In the genomic region with DNA sequence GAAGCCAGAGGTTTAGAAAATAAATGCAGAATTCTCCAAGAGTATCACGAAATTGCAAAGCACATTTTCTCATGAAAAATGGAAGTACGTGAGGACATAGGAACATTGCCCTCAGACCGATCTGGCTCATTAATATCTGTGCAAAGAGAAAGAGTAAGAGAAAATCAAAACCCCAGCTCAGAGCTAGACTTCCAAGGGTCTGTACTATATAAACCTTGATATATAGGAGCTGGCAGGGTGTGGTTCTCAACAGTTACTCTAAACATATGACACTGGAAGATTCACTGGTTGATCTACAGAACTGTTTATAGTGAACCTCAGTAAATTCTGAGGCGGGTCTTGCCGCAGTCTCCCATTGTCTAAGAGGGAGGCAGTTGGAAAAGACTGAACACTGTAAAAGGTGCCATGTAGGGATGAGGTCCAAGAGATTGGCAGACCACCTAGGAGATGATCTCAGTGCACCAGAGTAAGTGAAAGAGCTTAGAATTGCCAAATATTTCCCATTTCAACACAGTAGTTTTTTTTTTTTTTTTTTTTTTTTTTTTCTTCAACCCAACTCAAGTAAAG, we compare ENCODE assay signal across 24 mouse cellular contexts.
A peak's percentile ranks its signal among the peaks of the same experiment; 100 is the strongest.
DNase-seq lines count a peak whose midpoint lies in the region; ATAC-seq and TF ChIP-seq lines count a peak whose summit lies in the region.
"Had no signal": no experiment of that assay in that cellular context is flagged by ENCODE, and none has a peak within 500 bp of the region (broad histone marks: within the 10 kb centered on the region; RNA-seq: fewer than 3 reads in every experiment).

No protein-coding gene starts in this region.

- TF ChIP-seq CTCF in intestine, postnatal 0 days (IDR thresholded peaks at IDR 0.05; ENCODE audit: low read depth): no peak

- no peaks in the 10 kb centered on the region for H3K36me3 ChIP-seq in intestine, embryonic 14.5 days (ENCODE audit: control insufficient read depth, insufficient read depth, low read length)
- no peaks in the 10 kb centered on the region for H3K36me3 ChIP-seq in intestine, postnatal 0 days (ENCODE audit: control insufficient read depth, insufficient read depth)
- no peaks in the 10 kb centered on the region for H3K36me3 ChIP-seq in midbrain, embryonic 11.5 days (ENCODE audit: control insufficient read depth, insufficient read depth, low read length)
- H3K36me3 ChIP-seq in midbrain, embryonic 14.5 days (ENCODE audit: control insufficient read depth, insufficient read depth, low read length): no peaks in the 10 kb centered on the region
- no peaks in the 10 kb centered on the region for H3K36me3 ChIP-seq in intestine, embryonic 15.5 days
- no peaks in the 10 kb centered on the region for H3K36me3 ChIP-seq in stomach, embryonic 16.5 days (ENCODE audit: control insufficient read depth, insufficient read depth, low read length)
- H3K36me3 ChIP-seq: embryonic facial prominence, embryonic 10.5 days; embryonic facial prominence, embryonic 12.5 days; G1E had no signal

- 0 out of 2 replicates have a peak overlapping the region, but pooled peaks have one; percentile 43 for H3K27ac ChIP-seq in intestine, embryonic 14.5 days (ENCODE audit: low read depth)
- no peak overlapping the region for H3K27ac ChIP-seq in intestine, postnatal 0 days (ENCODE audit: low read depth, low read length)
- no peak overlapping the region for H3K27ac ChIP-seq in midbrain, embryonic 11.5 days (ENCODE audit: low read depth, low read length)
- no peak overlapping the region for H3K27ac ChIP-seq in midbrain, embryonic 14.5 days (replicated peaks; ENCODE audit: low read depth, low read length)
- H3K27ac ChIP-seq in intestine, embryonic 15.5 days: no peak overlapping the region
- no peak overlapping the region for H3K27ac ChIP-seq in stomach, embryonic 16.5 days (ENCODE audit: low read length)
- H3K27ac ChIP-seq: embryonic facial prominence, embryonic 10.5 days; embryonic facial prominence, embryonic 12.5 days; forebrain, embryonic 13.5 days had no signal

- no peaks in the 10 kb centered on the region for H3K4me1 ChIP-seq in intestine, embryonic 14.5 days (replicated peaks; ENCODE audit: control insufficient read depth, insufficient read depth, low read length)
- H3K4me1 ChIP-seq in intestine, postnatal 0 days (replicated peaks; ENCODE audit: control insufficient read depth, insufficient read depth, low read length): no peaks in the 10 kb centered on the region
- no peaks in the 10 kb centered on the region for H3K4me1 ChIP-seq in midbrain, embryonic 11.5 days (ENCODE audit: control insufficient read depth, insufficient read depth, low read length)
- H3K4me1 ChIP-seq in midbrain, embryonic 14.5 days (ENCODE audit: control insufficient read depth, insufficient read depth, low read length): no peaks in the 10 kb centered on the region
- H3K4me1 ChIP-seq in intestine, embryonic 15.5 days (replicated peaks): no peaks in the 10 kb centered on the region
- no peaks in the 10 kb centered on the region for H3K4me1 ChIP-seq in stomach, embryonic 16.5 days (ENCODE audit: control insufficient read depth, insufficient read depth, low read length)
- H3K4me1 ChIP-seq: embryonic facial prominence, embryonic 10.5 days; embryonic facial prominence, embryonic 12.5 days; forebrain, embryonic 13.5 days had no signal

- H3K4me3 ChIP-seq in intestine, embryonic 14.5 days (ENCODE audit: low read depth, low read length): no peak overlapping the region
- H3K4me3 ChIP-seq in intestine, postnatal 0 days (ENCODE audit: low read depth, low read length): no peak overlapping the region
- H3K4me3 ChIP-seq in midbrain, embryonic 11.5 days (ENCODE audit: low read depth, low read length): no peak overlapping the region
- no peak overlapping the region for H3K4me3 ChIP-seq in midbrain, embryonic 14.5 days (replicated peaks; ENCODE audit: low read depth, low read length)
- H3K4me3 ChIP-seq in intestine, embryonic 15.5 days (replicated peaks): no peak overlapping the region
- no peak overlapping the region for H3K4me3 ChIP-seq in stomach, embryonic 16.5 days (replicated peaks; ENCODE audit: low read length)
- H3K4me3 ChIP-seq: embryonic facial prominence, embryonic 10.5 days; embryonic facial prominence, embryonic 12.5 days; forebrain, embryonic 13.5 days had no signal

- no peak overlapping the region for H3K9ac ChIP-seq in intestine, embryonic 14.5 days (ENCODE audit: low read length)
- no peak overlapping the region for H3K9ac ChIP-seq in intestine, postnatal 0 days (ENCODE audit: low read depth, low read length)
- no peak overlapping the region for H3K9ac ChIP-seq in midbrain, embryonic 11.5 days (ENCODE audit: low read length)
- no peak overlapping the region for H3K9ac ChIP-seq in midbrain, embryonic 14.5 days (replicated peaks; ENCODE audit: low read length)
- no peak overlapping the region for H3K9ac ChIP-seq in intestine, embryonic 15.5 days
- no peak overlapping the region for H3K9ac ChIP-seq in stomach, embryonic 16.5 days (ENCODE audit: low read length)
- H3K9ac ChIP-seq: embryonic facial prominence, embryonic 12.5 days; forebrain, embryonic 13.5 days had no signal

- DNase-seq in intestine, embryonic 14.5 days (ENCODE audit: low spot score): peak; percentile 54
- peak; percentile 79 for DNase-seq in midbrain, embryonic 11.5 days (ENCODE audit: low spot score, missing footprints)
- no peak for DNase-seq in midbrain, embryonic 14.5 days
- DNase-seq in liver: no peak
- DNase-seq: adrenal gland, adult 8-10 months; adrenal gland, postnatal 14 days; adrenal gland, postnatal 36 days; B cell, adult 2 months; cerebellum, adult 11-12 months; cerebellum, adult 2 months; cerebellum, adult 9-10 months; cerebellum, postnatal 10 days; cerebellum, postnatal 25 days had no signal

- no peaks in the 10 kb centered on the region for H3K27me3 ChIP-seq in intestine, embryonic 14.5 days (replicated peaks; ENCODE audit: control insufficient read depth, insufficient read depth, low read length)
- no peaks in the 10 kb centered on the region for H3K27me3 ChIP-seq in intestine, postnatal 0 days (replicated peaks; ENCODE audit: control insufficient read depth, insufficient read depth, low read length)
- no peaks in the 10 kb centered on the region for H3K27me3 ChIP-seq in midbrain, embryonic 11.5 days (ENCODE audit: control insufficient read depth, insufficient read depth, low read length)
- H3K27me3 ChIP-seq in midbrain, embryonic 14.5 days (ENCODE audit: control insufficient read depth, insufficient read depth, low read length): no peaks in the 10 kb centered on the region
- no peaks in the 10 kb centered on the region for H3K27me3 ChIP-seq in intestine, embryonic 15.5 days (replicated peaks)
- no peaks in the 10 kb centered on the region for H3K27me3 ChIP-seq in stomach, embryonic 16.5 days (ENCODE audit: control insufficient read depth, insufficient read depth, low read length)
- H3K27me3 ChIP-seq: CH12.LX; embryonic facial prominence, embryonic 12.5 days; forebrain, embryonic 13.5 days; Patski had no signal

- H3K9me3 ChIP-seq in intestine, embryonic 14.5 days (ENCODE audit: control insufficient read depth, low read length): no peaks in the 10 kb centered on the region
- H3K9me3 ChIP-seq in intestine, postnatal 0 days (ENCODE audit: control insufficient read depth): no peaks in the 10 kb centered on the region
- no peaks in the 10 kb centered on the region for H3K9me3 ChIP-seq in midbrain, embryonic 11.5 days (ENCODE audit: control insufficient read depth, low read length)
- no peaks in the 10 kb centered on the region for H3K9me3 ChIP-seq in midbrain, embryonic 14.5 days (ENCODE audit: control insufficient read depth, low read length)
- no peaks in the 10 kb centered on the region for H3K9me3 ChIP-seq in intestine, embryonic 15.5 days
- H3K9me3 ChIP-seq in stomach, embryonic 16.5 days (replicated peaks; ENCODE audit: control insufficient read depth, low read length): no peaks in the 10 kb centered on the region
- H3K9me3 ChIP-seq: embryonic facial prominence, embryonic 10.5 days; embryonic facial prominence, embryonic 12.5 days; forebrain, embryonic 13.5 days; G1E had no signal

- no peak overlapping the region for H3K4me2 ChIP-seq in intestine, embryonic 14.5 days (ENCODE audit: low read length)
- H3K4me2 ChIP-seq in intestine, postnatal 0 days (replicated peaks; ENCODE audit: low read depth): no peak overlapping the region
- H3K4me2 ChIP-seq in midbrain, embryonic 11.5 days: no peak overlapping the region
- H3K4me2 ChIP-seq in midbrain, embryonic 14.5 days (ENCODE audit: low read length): no peak overlapping the region
- no peak overlapping the region for H3K4me2 ChIP-seq in intestine, embryonic 15.5 days (replicated peaks)
- no peak overlapping the region for H3K4me2 ChIP-seq in stomach, embryonic 16.5 days (ENCODE audit: low read depth, low read length)
- H3K4me2 ChIP-seq: embryonic facial prominence, embryonic 12.5 days; forebrain, embryonic 13.5 days had no signal

- 0 out of 2 replicates have a peak, but pooled peaks have one; percentile 50 for ATAC-seq in intestine, embryonic 14.5 days (replicated peaks; ENCODE audit: low FRiP score, low TSS enrichment, low read depth)
- ATAC-seq in intestine, postnatal 0 days: no peak
- ATAC-seq in midbrain, embryonic 11.5 days (ENCODE audit: low FRiP score): no peak
- no peak for ATAC-seq in midbrain, embryonic 14.5 days (ENCODE audit: low FRiP score, low TSS enrichment)
- ATAC-seq in intestine, embryonic 15.5 days: peak; percentile 68
- peak; percentile 40; the same call in 1 of the 2 replicates for ATAC-seq in stomach, embryonic 16.5 days (ENCODE audit: insufficient read depth, low FRiP score)
- ATAC-seq: activated CD4-positive, CD25-positive, alpha-beta regulatory T cell, adult 4 months; CD4-positive, CD25-positive, alpha-beta regulatory T cell, adult 4 months; forebrain, embryonic 13.5 days; Patski had no signal

- WGBS in intestine, embryonic 14.5 days: 46% methylated on average over 5 of the region's 5 CpGs
- WGBS in intestine, postnatal 0 days: 79% methylated on average over 5 of the region's 5 CpGs
- WGBS in midbrain, embryonic 11.5 days: 89% methylated on average over 5 of the region's 5 CpGs
- 95% methylated on average over 5 of the region's 5 CpGs for WGBS in midbrain, embryonic 14.5 days
- WGBS in intestine, embryonic 15.5 days: 41% methylated on average over 5 of the region's 5 CpGs
- WGBS in stomach, embryonic 16.5 days: 73% methylated on average over 5 of the region's 5 CpGs

Comparison
In these comparisons a context has a peak if more than half of its experiments do, and no peak if none do; other contexts are left out.
1. ATAC-seq: peak in intestine, embryonic 14.5 days (single experiment), intestine, embryonic 15.5 days (single experiment) and stomach, embryonic 16.5 days (single experiment); none in intestine, postnatal 0 days (single experiment), midbrain, embryonic 11.5 days (single experiment) and midbrain, embryonic 14.5 days (single experiment).
2. DNase-seq: peak in intestine, embryonic 14.5 days (single experiment) and midbrain, embryonic 11.5 days (single experiment); none in midbrain, embryonic 14.5 days (single experiment) and liver (single experiment).